Mouse (Mus musculus): ENCODE results near the gene Tubgcp4. TPM values are rescaled to one million over a fixed set of nuclear protein-coding genes. Genes with fewer than 3 reads are reported as not detected.
A peak's percentile ranks its signal among the peaks of the same experiment; 100 is the strongest.
"Not testable (repeated sequence)": the region's sequence is repeated elsewhere in the genome, so short reads cannot be mapped to it uniquely, and the experiment has no call there.

The Tubgcp4 gene
- 71.3 and 74.9 TPM in 2 replicates for polyA plus RNA-seq (2016; fragmentation: Nextera tagmentation; extraction: Ambion mirVana)

GRCm38 (mm10) chr2:121170481-121170971 is at the start of gene Tubgcp4:
Gene Tubgcp4 (plus strand): TSS chr2:121170654.
- H3K4me2 ChIP-seq (replicated peaks) = peak within 1 kb of the TSS; percentile 78
- H3K27ac ChIP-seq = peak within 1 kb of the TSS; percentile 43; the same call in 1 of the 2 replicates
- H3K27me3 ChIP-seq (replicated peaks) = no peaks in the 10 kb centered on the region
- H3K36me3 ChIP-seq = peaks cover 30% of the 10 kb centered on the region
- peak within 1 kb of the TSS; percentile 88 for H3K4me3 ChIP-seq
- H3K9ac ChIP-seq = peak within 1 kb of the TSS; percentile 85
- H3K9me3 ChIP-seq = no peaks in the 10 kb centered on the region
- peaks cover 18% of the 10 kb centered on the region for H3K4me1 ChIP-seq
- WGBS = under 1% methylated on average over 38 of the region's 38 CpGs
- peak; percentile 41 for ATAC-seq (ENCODE audit: low FRiP score, low read depth)

- WGBS = 92% methylated on average over 5 of the region's 5 CpGs
- H3K4me3 ChIP-seq; H3K36me3 ChIP-seq; H3K9ac ChIP-seq; H3K9me3 ChIP-seq; H3K4me1 ChIP-seq; H3K27ac ChIP-seq; H3K27me3 ChIP-seq (replicated peaks); H3K4me2 ChIP-seq (replicated peaks); ATAC-seq (ENCODE audit: low FRiP score, low read depth): not testable (repeated sequence)
Measured at GRCm38 (mm10) chr2:121126302-121126701, 44.2 kb upstream of the Tubgcp4 start.

- Histone ChIP-seq H3K36me3 (no peaks in the 10 kb centered on the region), H3K4me1 (no peaks in the 10 kb centered on the region), H3K27me3 (replicated peaks) (no peaks in the 10 kb centered on the region), H3K4me2 (replicated peaks) (no peak overlapping the region), H3K27ac (no peak overlapping the region), H3K9ac (no peak overlapping the region), H3K9me3 (no peaks in the 10 kb centered on the region), H3K4me3 (no peak overlapping the region)
- no peak for ATAC-seq (ENCODE audit: low FRiP score, low read depth)
- 85% methylated on average over 1 of the region's 1 CpGs for WGBS
Measured at GRCm38 (mm10) chr2:121127536-121127935, 42.9 kb upstream of the Tubgcp4 start.

- Histone ChIP-seq H3K9ac (no peak overlapping the region), H3K4me3 (no peak overlapping the region), H3K9me3 (no peaks in the 10 kb centered on the region), H3K27ac (no peak overlapping the region), H3K36me3 (no peaks in the 10 kb centered on the region), H3K4me1 (no peaks in the 10 kb centered on the region), H3K27me3 (replicated peaks) (no peaks in the 10 kb centered on the region), H3K4me2 (replicated peaks) (no peak overlapping the region)
- WGBS = 76% methylated on average over 9 of the region's 9 CpGs
- no peak for ATAC-seq (ENCODE audit: low FRiP score, low read depth)
Measured at GRCm38 (mm10) chr2:121128865-121129620, 41.4 kb upstream of the Tubgcp4 start.

GRCm38 (mm10) chr2:121132822-121133221 is 37.6 kb upstream of the Tubgcp4 start:
- no peak overlapping the region for H3K27ac ChIP-seq
- H3K4me3 ChIP-seq = no peak overlapping the region
- ATAC-seq (ENCODE audit: low FRiP score, low read depth) = no peak
- no peaks in the 10 kb centered on the region for H3K4me1 ChIP-seq
- no peak overlapping the region for H3K4me2 ChIP-seq (replicated peaks)
- H3K9me3 ChIP-seq = no peaks in the 10 kb centered on the region
- WGBS = 80% methylated on average over 1 of the region's 1 CpGs
- H3K36me3 ChIP-seq = peaks cover 4% of the 10 kb centered on the region; the same call in 1 of the 2 replicates
- no peaks in the 10 kb centered on the region for H3K27me3 ChIP-seq (replicated peaks)
- H3K9ac ChIP-seq = no peak overlapping the region

DNA sequence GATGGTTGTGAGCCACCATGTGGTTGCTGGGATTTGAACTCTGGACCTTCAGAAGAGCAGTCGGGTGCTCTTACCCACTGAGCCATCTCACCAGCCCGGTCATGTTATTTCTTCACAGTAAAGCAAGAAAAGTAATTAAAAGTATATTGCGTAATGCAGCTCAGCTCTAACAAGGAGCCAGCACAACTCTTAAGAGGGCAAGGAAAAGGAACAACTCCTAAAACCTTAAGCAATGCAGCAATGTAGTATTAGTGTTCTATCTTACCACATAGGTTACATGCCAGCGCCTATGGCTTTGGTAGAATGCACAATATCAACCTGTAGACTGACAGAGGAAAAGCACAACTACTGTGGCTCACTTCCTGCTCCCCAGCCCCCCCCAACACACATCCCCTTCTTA is 33.1 kb upstream of the Tubgcp4 start:
- no peak overlapping the region for H3K9ac ChIP-seq
- H3K4me3 ChIP-seq = no peak overlapping the region
- H3K27me3 ChIP-seq (replicated peaks) = no peaks in the 10 kb centered on the region
- 95% methylated on average over 4 of the region's 4 CpGs for WGBS
- ATAC-seq (ENCODE audit: low FRiP score, low read depth) = no peak
- H3K9me3 ChIP-seq = no peaks in the 10 kb centered on the region
- H3K27ac ChIP-seq = no peak overlapping the region
- no peak overlapping the region for H3K4me2 ChIP-seq (replicated peaks)
- H3K4me1 ChIP-seq = peaks cover 22% of the 10 kb centered on the region
- peaks cover 16% of the 10 kb centered on the region for H3K36me3 ChIP-seq

DNA sequence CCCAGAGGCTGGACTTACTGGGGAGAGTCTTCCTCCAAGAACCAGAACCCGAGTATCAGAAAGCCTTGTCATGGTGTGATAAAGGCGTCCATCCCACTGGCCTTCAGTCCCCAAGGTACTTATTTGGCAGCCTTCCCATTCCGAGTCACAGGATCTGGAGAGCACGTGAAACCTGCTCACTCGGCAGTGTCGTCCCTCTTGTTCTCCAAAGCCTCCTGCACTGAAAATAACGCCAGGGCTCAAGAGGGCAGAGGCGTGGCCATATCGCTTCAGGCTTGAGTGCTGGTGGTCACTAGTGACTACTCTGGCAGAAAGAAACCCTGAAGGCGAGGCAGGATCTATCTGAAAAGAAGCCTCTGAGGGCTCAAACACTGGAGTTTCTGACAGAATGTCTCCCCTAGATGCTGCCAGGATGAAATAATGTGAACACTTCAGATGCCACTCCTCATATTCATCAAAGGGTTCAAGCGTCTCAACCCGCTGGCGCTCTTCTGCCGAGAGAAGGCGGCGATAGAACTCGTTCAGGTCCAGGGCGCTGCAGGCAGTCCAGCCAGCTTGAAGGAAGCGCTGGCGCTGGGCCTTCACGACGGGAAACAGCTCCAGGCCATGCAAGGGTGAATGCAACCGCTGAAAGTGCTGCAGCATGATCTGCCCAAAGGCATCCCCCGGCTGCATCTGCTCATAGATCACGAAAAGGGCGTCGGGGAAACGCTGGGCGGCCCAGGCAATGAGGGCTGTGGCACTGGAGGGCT is 31.0 kb upstream of the Tubgcp4 start:
- H3K9ac ChIP-seq = peak overlapping the region; percentile 90
- 56% methylated on average over 29 of the region's 29 CpGs for WGBS
- H3K9me3 ChIP-seq = no peaks in the 10 kb centered on the region
- no peaks in the 10 kb centered on the region for H3K27me3 ChIP-seq (replicated peaks)
- H3K36me3 ChIP-seq = peaks cover 22% of the 10 kb centered on the region
- peak overlapping the region; percentile 93 for H3K4me2 ChIP-seq (replicated peaks)
- no peak; the same call in 1 of the 2 replicates for ATAC-seq (ENCODE audit: low FRiP score, low read depth)
- peak overlapping the region; percentile 72 for H3K4me3 ChIP-seq
- H3K27ac ChIP-seq = peak overlapping the region; percentile 95
- peaks cover 22% of the 10 kb centered on the region for H3K4me1 ChIP-seq

- Histone ChIP-seq H3K4me3 (peak within 1 kb of the TSS; percentile 72), H3K27me3 (replicated peaks) (no peaks in the 10 kb centered on the region), H3K36me3 (peaks cover 25% of the 10 kb centered on the region), H3K9ac (peak within 1 kb of the TSS; percentile 90), H3K9me3 (no peaks in the 10 kb centered on the region), H3K4me2 (replicated peaks) (peak within 1 kb of the TSS; percentile 93), H3K4me1 (peaks cover 22% of the 10 kb centered on the region), H3K27ac (peak within 1 kb of the TSS; percentile 95)
- WGBS = under 1% methylated on average over 87 of the region's 87 CpGs
- peak; percentile 95 for ATAC-seq (ENCODE audit: low FRiP score, low read depth)
Measured at GRCm38 (mm10) chr2:121140018-121140882, 30.2 kb upstream of the Tubgcp4 start, which contains the start of the genes Adal and Lcmt2. Gene Adal (plus strand): TSS chr2:121140428. Gene Lcmt2 (minus strand): TSS chr2:121140653.

GRCm38 (mm10) chr2:121141216-121142035 is 29.0 kb upstream of the Tubgcp4 start:
- Histone ChIP-seq H3K4me2 (replicated peaks) (peak overlapping the region; percentile 93), H3K4me3 (peak overlapping the region; percentile 72), H3K9ac (peak overlapping the region; percentile 90), H3K4me1 (peaks cover 22% of the 10 kb centered on the region), H3K36me3 (peaks cover 29% of the 10 kb centered on the region), H3K27ac (no peak overlapping the region), H3K9me3 (no peaks in the 10 kb centered on the region), H3K27me3 (replicated peaks) (no peaks in the 10 kb centered on the region)
- ATAC-seq (ENCODE audit: low FRiP score, low read depth) = no peak
- WGBS = 81% methylated on average over 16 of the region's 16 CpGs

- ATAC-seq (ENCODE audit: low FRiP score, low read depth) = no peak
- Histone ChIP-seq H3K9me3 (no peaks in the 10 kb centered on the region), H3K4me3 (no peak overlapping the region), H3K27me3 (replicated peaks) (no peaks in the 10 kb centered on the region), H3K4me2 (replicated peaks) (no peak overlapping the region), H3K36me3 (peaks cover 35% of the 10 kb centered on the region), H3K27ac (no peak overlapping the region), H3K9ac (no peak overlapping the region), H3K4me1 (peaks cover 22% of the 10 kb centered on the region)
- 46% methylated on average over 2 of the region's 2 CpGs for WGBS
Measured at GRCm38 (mm10) chr2:121142415-121142814, 28.0 kb upstream of the Tubgcp4 start.

GRCm38 (mm10) chr2:121149679-121150078 is 20.8 kb upstream of the Tubgcp4 start:
- WGBS = 89% methylated on average over 5 of the region's 5 CpGs
- Histone ChIP-seq H3K27ac (no peak overlapping the region), H3K4me1 (no peaks in the 10 kb centered on the region), H3K4me2 (replicated peaks) (no peak overlapping the region), H3K4me3 (no peak overlapping the region), H3K27me3 (replicated peaks) (no peaks in the 10 kb centered on the region), H3K9ac (no peak overlapping the region), H3K9me3 (no peaks in the 10 kb centered on the region), H3K36me3 (peaks cover 50% of the 10 kb centered on the region)
- no peak for ATAC-seq (ENCODE audit: low FRiP score, low read depth)

Measured in neural tube, embryonic 12.5 days (tissue).